8 mouse cellular contexts compared by ENCODE assay signal in the genomic region with DNA sequence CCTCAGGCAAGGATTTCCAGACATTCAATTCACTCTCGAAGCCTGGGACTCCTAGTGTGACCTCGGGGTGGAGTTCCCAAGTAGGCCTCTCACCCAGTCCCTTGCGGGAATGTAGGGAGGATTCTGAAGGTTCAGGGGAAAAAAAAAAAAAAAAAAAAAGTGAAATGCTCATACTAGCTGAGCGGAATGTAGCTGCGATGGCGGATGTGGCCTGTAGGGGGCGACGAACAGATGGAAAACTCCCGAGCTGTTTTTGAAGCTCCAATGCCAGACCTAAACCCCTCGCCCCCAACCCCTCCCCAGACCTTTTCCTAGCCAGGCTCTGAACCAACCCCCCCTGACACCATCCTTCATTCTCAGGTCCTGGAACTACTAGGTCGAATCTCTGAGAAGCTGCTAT. TPM values are rescaled to one million over a fixed set of nuclear protein-coding genes. Genes with fewer than 3 reads are reported as not detected.
DNase-seq lines count a peak whose midpoint lies in the region; ATAC-seq and TF ChIP-seq lines count a peak whose summit lies in the region.

No protein-coding gene starts in this region.

- no peak for ATAC-seq in heart, embryonic 13.5 days (ENCODE audit: extremely low read depth, insufficient number of reproducible peaks, low FRiP score, low TSS enrichment)
- ATAC-seq in megakaryocyte, adult 5-6 weeks (ENCODE audit: poor library complexity, severe bottlenecking), result peak; percentile 59; the same call in 1 of the 2 replicates

- no peaks in the 10 kb centered on the region for H3K36me3 ChIP-seq in E14TG2a.4 (ENCODE audit: insufficient read depth, low read length)
- no peaks in the 10 kb centered on the region for H3K36me3 ChIP-seq in heart, embryonic 13.5 days

- peaks cover 50% of the 10 kb centered on the region for H3K27me3 ChIP-seq in E14TG2a.4 (ENCODE audit: insufficient read depth, low read length)
- peaks cover 97% of the 10 kb centered on the region for H3K27me3 ChIP-seq in heart, embryonic 13.5 days (replicated peaks)

- under 1% methylated on average over 11 of the region's 11 CpGs for WGBS in heart, embryonic 13.5 days

- TF ChIP-seq POLR2A in cortical plate, adult 2 months (IDR thresholded peaks at IDR 0.05; ENCODE audit: extremely low read depth, insufficient read depth, low read length), result no peak

- H3K9ac ChIP-seq in heart, embryonic 13.5 days, result no peak overlapping the region

- H3K4me1 ChIP-seq in E14TG2a.4 (replicated peaks; ENCODE audit: low read depth, low read length), result peaks cover 57% of the 10 kb centered on the region
- H3K4me1 ChIP-seq in cortical plate, adult 2 months (ENCODE audit: control insufficient read depth, insufficient read depth, low read length), result no peaks in the 10 kb centered on the region
- H3K4me1 ChIP-seq in heart, embryonic 13.5 days, result peaks cover 33% of the 10 kb centered on the region

- peak; percentile 73 for TF ChIP-seq CTCF in E14TG2a.4 (conservative IDR thresholded peaks at IDR 0.05; ENCODE audit: low read length)
- TF ChIP-seq CTCF in cortical plate, adult 2 months (IDR thresholded peaks at IDR 0.05; ENCODE audit: extremely low read depth, insufficient read depth, low read length), result peak; percentile 41; the same call in 1 of the 2 replicates

- no peaks in the 10 kb centered on the region for H3K9me3 ChIP-seq in E14TG2a.4 (ENCODE audit: low read length)
- H3K9me3 ChIP-seq in heart, embryonic 13.5 days, result no peaks in the 10 kb centered on the region

- H3K4me2 ChIP-seq in heart, embryonic 13.5 days, result peak overlapping the region; percentile 53

- no peak overlapping the region for H3K4me3 ChIP-seq in E14TG2a.4 (replicated peaks; ENCODE audit: low read length)
- H3K4me3 ChIP-seq in cortical plate, adult 2 months (ENCODE audit: insufficient read depth, low read length), result no peak overlapping the region
- H3K4me3 ChIP-seq in heart, embryonic 13.5 days, result peak overlapping the region; percentile 26

- peak; percentile 29 to 77 for DNase-seq in heart, adult 18-20 months
- DNase-seq in heart, adult 8-10 months (ENCODE audit: low spot score), result no peak
- peak; percentile 71 for DNase-seq in kidney, postnatal 14 days
- peak; percentile 54 for DNase-seq in thymus, postnatal 25 days

- H3K27ac ChIP-seq in cortical plate, adult 2 months (ENCODE audit: insufficient read depth, low read length), result no peak overlapping the region
- H3K27ac ChIP-seq in heart, embryonic 13.5 days (replicated peaks), result no peak overlapping the region

RNA-seq across cellular contexts. Expression of gene Foxd3, which starts 4.9 kb away (rescaled TPM):
- total RNA-seq in heart, adult 18-20 months (2021), result under 1 TPM; 0.22 to 0.36 TPM
- total RNA-seq in heart, adult 8-10 months (2022), result under 1 TPM; 0.34 to 0.69 (median 0.41) TPM
- not detected in 2 replicates for polyA plus RNA-seq in cortical plate, adult 2 months (2012; rRNA removed)
- polyA plus RNA-seq in heart, embryonic 13.5 days (2015; fragmentation: Nextera tagmentation; extraction: Ambion mirVana), result not detected in 2 replicates
- total RNA-seq in megakaryocyte, adult 5-6 weeks (2015), result not detected in 2 replicates
- total RNA-seq in megakaryocyte, adult 5-6 weeks (2017), result not detected in 2 replicates

RNA-seq across cellular contexts. Expression of gene Alg6, which starts 54.5 kb away (rescaled TPM):
- 1 to 10 TPM; 5.0 TPM for total RNA-seq in heart, adult 18-20 months (2021)
- 1 to 10 TPM; 5.0 to 8.2 (median 6.5) TPM for total RNA-seq in heart, adult 8-10 months (2022)
- 13.3 TPM in 2 replicates for polyA plus RNA-seq in cortical plate, adult 2 months (2012; rRNA removed)
- polyA plus RNA-seq in heart, embryonic 13.5 days (2015; fragmentation: Nextera tagmentation; extraction: Ambion mirVana), result 8.7 and 9.3 TPM in 2 replicates
- total RNA-seq in megakaryocyte, adult 5-6 weeks (2015), result 13.0 and 17.3 TPM in 2 replicates
- total RNA-seq in megakaryocyte, adult 5-6 weeks (2017), result 7.1 and 14.6 TPM in 2 replicates
